Mouse (Mus musculus): ENCODE data around the gene Nxpe5. TPM values are rescaled to one million over a fixed set of nuclear protein-coding genes. Genes with fewer than 3 reads are reported as not detected.

Nxpe5 gene
- polyA plus RNA-seq, 1 experiment from 2014 or later: 21.3 TPM

GRCm38 (mm10) chr5:138275216-138276050 lies 49.7 kb downstream of the Nxpe5 start:
- no peaks in the 10 kb centered on the region for H3K79me2 ChIP-seq (ENCODE audit: inconsistent target)
- WGBS (ENCODE audit: missing documents): 93% methylated on average over 38 of the region's 41 CpGs

GRCm38 (mm10) chr5:138277994-138278393 lies 52.3 kb downstream of the Nxpe5 start:
- H3K27ac ChIP-seq: no peak overlapping the region
- no peaks in the 10 kb centered on the region for H3K79me2 ChIP-seq (ENCODE audit: inconsistent target)
- H3K4me3 ChIP-seq (ENCODE audit: inconsistent target): no peak overlapping the region
- WGBS (ENCODE audit: missing documents): 91% methylated on average over 6 of the region's 7 CpGs
- no peaks in the 10 kb centered on the region for H3K36me3 ChIP-seq (ENCODE audit: inconsistent target)

More at GRCm38 (mm10) chr5:138275216-138276050, 49.7 kb downstream of the Nxpe5 start:
- H3K4me3 ChIP-seq (ENCODE audit: inconsistent target): no peak overlapping the region
- H3K27ac ChIP-seq: no peak overlapping the region
- no peaks in the 10 kb centered on the region for H3K36me3 ChIP-seq (ENCODE audit: inconsistent target)

- Histone ChIP-seq H3K4me3 (ENCODE audit: inconsistent target) (peak within 1 kb of the TSS; percentile 19; the same call in 1 of the 2 replicates), H3K36me3 (ENCODE audit: inconsistent target) (no peaks in the 10 kb centered on the region), H3K79me2 (ENCODE audit: inconsistent target) (no peaks in the 10 kb centered on the region), H3K27ac (no peak within 1 kb of the TSS)
- WGBS (ENCODE audit: missing documents): 5% methylated on average over 51 of the region's 56 CpGs
Observed at GRCm38 (mm10) chr5:138279585-138280424, 54.1 kb downstream of the Nxpe5 start, which contains the start of the genes Gm43720, Gpc2 and Stag3. Gene Gm43720, minus strand, starts transcription at chr5:138279958. Gene Gpc2, minus strand, starts transcription at chr5:138280005. Gene Stag3, plus strand, starts transcription at chr5:138280240.

GRCm38 (mm10) chr5:138280425-138280768 lies 54.7 kb downstream of the Nxpe5 start:
- Histone ChIP-seq H3K4me3 (ENCODE audit: inconsistent target) (no peak overlapping the region), H3K79me2 (ENCODE audit: inconsistent target) (no peaks in the 10 kb centered on the region), H3K27ac (no peak overlapping the region), H3K36me3 (ENCODE audit: inconsistent target) (no peaks in the 10 kb centered on the region)
- 32% methylated on average over 23 of the region's 26 CpGs for WGBS (ENCODE audit: missing documents)

GRCm38 (mm10) chr5:138280829-138281228 lies 55.1 kb downstream of the Nxpe5 start:
- WGBS (ENCODE audit: missing documents): 91% methylated on average over 15 of the region's 15 CpGs
- Histone ChIP-seq H3K36me3 (ENCODE audit: inconsistent target) (no peaks in the 10 kb centered on the region), H3K4me3 (ENCODE audit: inconsistent target) (no peak overlapping the region), H3K79me2 (ENCODE audit: inconsistent target) (no peaks in the 10 kb centered on the region), H3K27ac (no peak overlapping the region)

GRCm38 (mm10) chr5:138281798-138282197 lies 56.1 kb downstream of the Nxpe5 start:
- H3K79me2 ChIP-seq (ENCODE audit: inconsistent target): no peaks in the 10 kb centered on the region
- H3K4me3 ChIP-seq (ENCODE audit: inconsistent target): no peak overlapping the region
- no peaks in the 10 kb centered on the region for H3K36me3 ChIP-seq (ENCODE audit: inconsistent target)
- no peak overlapping the region for H3K27ac ChIP-seq
- 68% methylated on average over 2 of the region's 2 CpGs for WGBS (ENCODE audit: missing documents)

GRCm38 (mm10) chr5:138283540-138283939 lies 57.8 kb downstream of the Nxpe5 start:
- H3K79me2 ChIP-seq (ENCODE audit: inconsistent target): no peaks in the 10 kb centered on the region
- H3K36me3 ChIP-seq (ENCODE audit: inconsistent target): no peaks in the 10 kb centered on the region
- 80% methylated on average over 1 of the region's 1 CpGs for WGBS (ENCODE audit: missing documents)
- no peak overlapping the region for H3K4me3 ChIP-seq (ENCODE audit: inconsistent target)
- H3K27ac ChIP-seq: no peak overlapping the region

- WGBS (ENCODE audit: missing documents): 83% methylated on average over 3 of the region's 3 CpGs
- Histone ChIP-seq H3K27ac (no peak overlapping the region), H3K79me2 (ENCODE audit: inconsistent target) (no peaks in the 10 kb centered on the region), H3K4me3 (ENCODE audit: inconsistent target) (no peak overlapping the region), H3K36me3 (ENCODE audit: inconsistent target) (no peaks in the 10 kb centered on the region)
Observed at GRCm38 (mm10) chr5:138287861-138288260, 62.2 kb downstream of the Nxpe5 start.

- Histone ChIP-seq H3K36me3 (ENCODE audit: inconsistent target) (no peaks in the 10 kb centered on the region), H3K79me2 (ENCODE audit: inconsistent target) (no peaks in the 10 kb centered on the region), H3K27ac (no peak overlapping the region), H3K4me3 (ENCODE audit: inconsistent target) (no peak overlapping the region)
- 100% methylated on average over 1 of the region's 1 CpGs for WGBS (ENCODE audit: missing documents)
Observed at GRCm38 (mm10) chr5:138291638-138292037, 65.9 kb downstream of the Nxpe5 start.

GRCm38 (mm10) chr5:138294158-138294557 lies 68.5 kb downstream of the Nxpe5 start:
- H3K4me3 ChIP-seq (ENCODE audit: inconsistent target): no peak overlapping the region
- no peak overlapping the region for H3K27ac ChIP-seq
- no peaks in the 10 kb centered on the region for H3K36me3 ChIP-seq (ENCODE audit: inconsistent target)
- no peaks in the 10 kb centered on the region for H3K79me2 ChIP-seq (ENCODE audit: inconsistent target)

GRCm38 (mm10) chr5:138299613-138300012 lies 73.9 kb downstream of the Nxpe5 start:
- H3K36me3 ChIP-seq (ENCODE audit: inconsistent target): no peaks in the 10 kb centered on the region
- no peak overlapping the region for H3K4me3 ChIP-seq (ENCODE audit: inconsistent target)
- H3K27ac ChIP-seq: no peak overlapping the region
- no peaks in the 10 kb centered on the region for H3K79me2 ChIP-seq (ENCODE audit: inconsistent target)
- 94% methylated on average over 2 of the region's 2 CpGs for whole genome bisulfite sequencing (ENCODE audit: missing documents)

Other genes starting within 250 kb of the Nxpe5 start
- gene Azgp1, start 244.4 kb upstream of the Nxpe5 start, polyA plus RNA-seq (2018): not detected in 3 replicates
- gene Smok3a, start 204.6 kb upstream of the Nxpe5 start, polyA plus RNA-seq (2018): not detected in 3 replicates
- gene Smok3b, start 204.5 kb upstream of the Nxpe5 start, polyA plus RNA-seq (2018): not detected in 3 replicates
- gene Smok3c, start 172.7 kb upstream of the Nxpe5 start, polyA plus RNA-seq (2018): not detected in 3 replicates
- gene Zkscan1, start 140.8 kb upstream of the Nxpe5 start, polyA plus RNA-seq (2018): 6.8 to 8.7 TPM (median 6.9 TPM) in 3 replicates
- 9.8 to 15.5 TPM (median 15.2 TPM) in 3 replicates for gene Zscan21, start 109.0 kb upstream of the Nxpe5 start, polyA plus RNA-seq (2018)
- 2.2 to 3.5 TPM (median 2.5 TPM) in 3 replicates for gene Zfp113, start 70.2 kb upstream of the Nxpe5 start, polyA plus RNA-seq (2018)
- gene Cops6, start 64.8 kb upstream of the Nxpe5 start, polyA plus RNA-seq (2018): 66.2 to 101 TPM (median 71.0 TPM) in 3 replicates
- gene Ap4m1, start 53.9 kb upstream of the Nxpe5 start, polyA plus RNA-seq (2018): 10.2 to 20.8 TPM (median 13.0 TPM) in 3 replicates
- 7.1 to 61.8 TPM (median 13.3 TPM) in 3 replicates for gene Mcm7, start 53.5 kb upstream of the Nxpe5 start, polyA plus RNA-seq (2018)
- 21.9 to 33.7 TPM (median 32.0 TPM) in 3 replicates for gene Taf6, start 38.4 kb upstream of the Nxpe5 start, polyA plus RNA-seq (2018)
- gene Cnpy4, start 38.4 kb upstream of the Nxpe5 start, polyA plus RNA-seq (2018): 15.8 to 21.3 TPM (median 16.0 TPM) in 3 replicates
- 3.3 to 5.8 TPM (median 5.4 TPM) in 3 replicates for gene Mblac1, start 31.6 kb upstream of the Nxpe5 start, polyA plus RNA-seq (2018)
- 32.5 to 106 TPM (median 78.4 TPM) in 3 replicates for gene Lamtor4, start 29.6 kb downstream of the Nxpe5 start, polyA plus RNA-seq (2018)
- 25.8 to 46.6 TPM (median 43.8 TPM) in 3 replicates for gene BC037034, start 38.1 kb downstream of the Nxpe5 start, polyA plus RNA-seq (2018)
- 0.12 TPM in 1 of 3 replicates, not detected in the others for gene Gal3st4, start 46.9 kb downstream of the Nxpe5 start, polyA plus RNA-seq (2018)
- not detected in 3 replicates for gene Gm43720, start 54.1 kb downstream of the Nxpe5 start, polyA plus RNA-seq (2018)
- gene Gpc2, start 54.1 kb downstream of the Nxpe5 start, polyA plus RNA-seq (2018): 0.14 to 0.54 TPM (median 0.29 TPM) in 3 replicates
- 0.19 to 0.41 TPM (median 0.29 TPM) in 3 replicates for gene Stag3, start 54.3 kb downstream of the Nxpe5 start, polyA plus RNA-seq (2018)
- gene Pvrig, start 116.1 kb downstream of the Nxpe5 start, polyA plus RNA-seq (2018): 0.26 to 0.96 TPM (median 0.36 TPM) in 3 replicates
- 4.4 to 5.6 TPM (median 5.3 TPM) in 3 replicates for gene Zfp157, start 215.6 kb downstream of the Nxpe5 start, polyA plus RNA-seq (2018)